Mouse (Mus musculus) forelimb bud, embryonic 11.5 days (tissue): ENCODE measurements at regions not wholly inside any gene's neighbourhood (a gene's known extent, or its start where the extent isn't known, plus 50 kb on each side); places are given as distances from the start of the nearest gene placed in this dataset.
"Not testable (repeated sequence)": the region's sequence is repeated elsewhere in the genome, so short reads cannot be mapped to it uniquely, and the experiment has no call there.

Experiments used
- DNase-seq: peaks from one replicate; pipeline ENCODE4 v3.0.0-alpha.2; 2012; ENCODE audit warnings: low read depth, low spot score

DNA sequence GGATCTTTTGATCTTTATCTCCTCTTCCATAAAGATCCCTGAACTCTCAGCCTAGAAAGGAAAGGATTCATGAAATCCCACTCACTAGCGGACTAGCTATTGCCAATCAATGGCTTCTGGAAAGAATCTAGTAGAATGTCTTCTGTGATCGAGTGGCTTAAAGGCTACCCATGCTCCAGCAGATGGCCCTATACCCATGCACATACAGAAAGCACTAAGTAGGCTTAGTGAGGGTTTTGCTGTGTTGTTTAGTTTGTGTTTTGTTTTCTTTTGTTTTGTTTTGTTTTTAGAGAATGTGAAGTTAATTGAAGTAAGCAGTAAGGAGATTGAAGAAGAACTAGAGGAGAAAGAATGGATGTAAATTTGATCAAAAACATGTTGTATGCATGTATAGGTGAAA lies 187.5 kb downstream of the Kctd12 start:
- no peak for DNase-seq

- DNase-seq: no peak
These were observed 188.7 kb downstream of the Kctd12 start for GRCm38 (mm10) chr14:102793753-102794152.

DNA sequence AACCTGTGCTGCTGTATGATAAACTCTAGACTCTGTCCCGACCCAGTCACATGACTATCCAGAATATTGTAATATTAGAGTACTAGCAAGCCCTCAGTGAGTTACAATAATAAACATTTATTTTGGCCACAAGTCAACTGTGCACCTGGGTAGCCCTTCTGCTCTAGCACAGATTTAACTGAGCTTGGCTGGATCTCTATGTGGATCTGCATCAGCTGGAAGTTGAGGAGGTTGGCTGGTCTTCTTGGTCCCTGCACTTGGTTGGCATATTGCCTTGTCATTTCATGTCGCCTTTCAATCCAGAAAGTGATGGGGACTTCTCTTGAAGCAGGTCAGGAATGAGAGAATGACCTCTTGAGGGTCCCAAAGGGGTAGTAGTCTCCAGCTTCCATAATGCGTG lies 191.5 kb downstream of the Kctd12 start:
- DNase-seq: no peak

- no peak for DNase-seq
These were observed 200.2 kb downstream of the Kctd12 start for GRCm38 (mm10) chr14:102782227-102782626.

GRCm38 (mm10) chr14:102769716-102770115 lies 212.7 kb downstream of the Kctd12 start:
- DNase-seq: no peak

GRCm38 (mm10) chr14:102748687-102749086 lies 233.8 kb downstream of the Kctd12 start:
- no peak for DNase-seq

GRCm38 (mm10) chr14:102742331-102742730 lies 240.1 kb downstream of the Kctd12 start:
- no peak for DNase-seq

GRCm38 (mm10) chr14:102736656-102737055 lies 245.8 kb downstream of the Kctd12 start:
- peak; percentile 31 for DNase-seq

DNA sequence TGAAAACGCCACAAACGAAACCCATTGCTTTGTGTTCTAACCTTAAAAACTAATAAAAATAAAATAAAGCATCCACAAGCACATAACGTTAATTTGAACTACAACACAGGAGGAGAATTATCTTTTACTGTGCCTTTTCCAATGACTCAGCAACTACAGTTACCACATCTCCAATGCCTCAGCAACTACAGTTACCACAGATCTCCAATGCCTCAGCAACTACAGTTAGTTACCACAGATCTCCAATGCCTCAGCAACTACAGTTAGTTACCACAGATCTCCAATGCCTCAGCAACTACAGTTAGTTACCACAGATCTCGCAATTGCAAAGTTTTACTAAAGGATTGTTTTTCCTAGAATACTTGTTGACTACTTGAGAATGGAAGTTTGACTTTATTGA lies 248.7 kb downstream of the Kctd12 start:
- DNase-seq: not testable (repeated sequence)

DNA sequence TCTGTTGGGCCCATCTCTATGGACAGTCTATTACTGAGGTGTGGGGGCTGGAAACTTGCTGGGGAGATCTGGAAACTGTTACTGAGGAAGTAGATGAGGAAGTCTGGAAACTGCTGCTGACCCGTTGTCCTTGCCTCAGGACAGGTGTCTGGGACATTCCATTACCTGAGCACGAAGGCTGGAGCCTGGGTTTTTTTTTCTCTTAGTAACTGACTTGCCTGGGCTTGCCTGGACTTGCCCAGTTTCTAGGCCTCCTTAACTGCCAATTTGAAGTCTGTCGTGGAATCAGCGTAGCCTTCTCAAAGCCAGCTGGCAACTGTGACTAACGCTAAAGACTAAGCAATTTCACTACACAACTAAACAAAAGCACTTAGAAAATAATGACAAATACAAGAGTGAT lies 250.7 kb downstream of the Kctd12 start:
- no peak for DNase-seq

- no peak for DNase-seq
These were observed 259.8 kb downstream of the Kctd12 start for GRCm38 (mm10) chr14:102722633-102723032.

GRCm38 (mm10) chr14:102718558-102718957 lies 263.9 kb downstream of the Kctd12 start:
- DNase-seq: no peak

- DNase-seq: no peak
These were observed 269.8 kb downstream of the Kctd12 start for GRCm38 (mm10) chr14:102712600-102712999.

DNA sequence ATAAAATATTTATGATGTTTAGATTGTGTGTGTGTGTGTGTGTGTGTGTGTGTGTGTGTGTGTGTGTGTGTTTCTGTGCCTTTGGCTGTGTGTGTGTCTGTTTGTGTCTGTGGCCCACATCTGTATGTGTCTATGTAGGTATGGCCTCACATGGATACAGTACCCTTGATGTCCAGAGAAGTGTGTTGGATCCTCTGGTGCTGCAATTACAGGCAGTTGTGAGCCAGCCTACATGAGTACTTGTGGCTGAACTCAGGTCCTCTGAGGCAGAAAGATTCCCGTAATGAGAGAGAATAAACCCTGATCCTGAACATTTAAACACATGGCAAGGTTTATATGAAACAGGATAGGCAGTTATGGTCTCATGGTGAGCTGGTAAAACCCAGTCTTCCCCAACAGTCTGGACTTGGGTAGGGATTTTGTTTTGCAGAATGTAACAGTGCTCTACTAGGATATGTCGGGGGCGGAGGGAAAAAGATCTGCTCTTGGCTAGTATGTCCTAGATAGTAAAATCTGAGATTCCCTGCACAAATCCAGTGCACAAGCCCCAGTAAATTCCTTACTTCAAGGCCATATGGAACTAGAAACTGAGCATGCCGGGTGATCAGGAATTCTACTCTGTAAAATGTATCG lies 275.6 kb downstream of the Kctd12 start:
- no peak for DNase-seq

DNA sequence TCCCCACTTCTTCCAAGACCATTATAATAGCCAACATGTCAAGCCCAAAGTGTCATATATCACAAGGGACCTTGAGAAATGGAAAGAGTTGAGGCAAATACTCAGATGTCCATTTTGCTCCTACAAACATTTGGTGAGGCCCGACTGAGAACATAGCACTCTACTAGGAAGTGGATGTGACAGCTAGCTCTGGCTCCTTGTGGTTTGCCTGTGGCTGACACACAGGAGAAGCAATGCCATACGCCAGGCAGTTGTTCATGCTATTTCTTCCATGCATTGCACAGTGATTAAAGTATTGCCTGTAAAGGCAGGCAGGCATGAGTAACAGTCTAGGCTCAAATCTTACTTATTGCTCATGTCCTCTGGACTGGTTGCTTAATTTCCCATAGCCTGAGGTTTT lies 281.3 kb downstream of the Kctd12 start:
- peak; percentile 28 for DNase-seq

GRCm38 (mm10) chr14:102700457-102700856 lies 282.0 kb downstream of the Kctd12 start:
- peak; percentile 38 for DNase-seq

DNA sequence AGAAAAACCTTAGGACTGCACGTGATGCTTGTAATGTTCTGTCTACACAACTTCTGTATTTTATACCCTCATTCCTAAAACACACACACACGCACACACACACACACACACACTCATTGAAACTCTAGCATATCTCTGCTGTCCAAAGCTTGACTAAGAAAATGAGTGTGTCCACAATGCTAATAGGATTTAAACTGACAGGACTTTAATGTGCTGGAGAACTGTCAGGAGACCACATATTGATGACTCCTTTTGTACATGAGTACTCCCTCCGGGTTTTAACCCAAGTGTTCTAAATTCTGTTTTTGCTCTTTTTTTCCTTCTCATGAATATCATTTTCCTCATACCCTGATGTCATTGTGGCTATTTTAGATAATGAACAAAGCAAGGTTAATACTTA lies 283.4 kb downstream of the Kctd12 start:
- DNase-seq: no peak

- no peak for DNase-seq
These were observed 295.6 kb downstream of the Kctd12 start for GRCm38 (mm10) chr14:102686791-102687190.

DNA sequence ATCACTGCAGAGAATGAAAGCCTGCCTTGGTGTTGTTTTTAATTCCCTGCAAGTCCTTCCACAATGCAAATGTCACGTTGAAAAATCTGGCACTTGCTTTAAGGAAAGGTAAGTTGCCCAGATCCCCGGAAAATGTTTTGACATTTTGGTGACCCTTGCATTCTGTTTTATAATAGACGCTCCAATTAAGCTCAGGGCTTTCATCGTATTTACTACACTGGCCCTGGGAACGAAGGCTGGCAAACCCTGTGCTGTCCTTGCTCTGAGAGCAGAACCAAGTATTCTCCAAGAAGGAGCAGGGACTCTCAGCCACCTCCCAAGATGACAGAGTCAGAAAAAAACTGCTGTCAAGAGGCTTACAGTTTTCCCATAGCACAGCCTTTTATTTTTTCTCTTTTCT lies 305.9 kb downstream of the Kctd12 start:
- no peak for DNase-seq

- DNase-seq: no peak
These were observed 307.8 kb downstream of the Kctd12 start for GRCm38 (mm10) chr14:102674635-102675034.

DNA sequence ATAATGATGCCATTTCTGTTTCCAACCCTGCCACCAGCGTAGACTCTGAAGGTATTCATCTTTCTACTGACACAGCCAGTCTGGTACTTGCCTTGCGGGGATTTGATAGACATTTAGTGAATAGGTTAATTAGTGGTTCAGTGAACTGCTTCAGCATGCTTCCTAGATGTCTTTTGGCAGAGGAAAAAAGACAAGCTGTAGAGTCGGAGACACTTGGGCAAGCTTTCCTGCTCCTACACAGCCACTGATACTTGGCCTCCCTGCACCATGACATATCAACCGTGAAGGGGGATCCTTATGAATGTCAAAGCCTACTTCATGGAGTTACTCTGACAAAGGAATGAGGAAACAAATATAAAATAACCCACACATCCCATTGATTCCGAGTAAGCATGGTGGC lies 308.7 kb downstream of the Kctd12 start:
- no peak for DNase-seq

DNA sequence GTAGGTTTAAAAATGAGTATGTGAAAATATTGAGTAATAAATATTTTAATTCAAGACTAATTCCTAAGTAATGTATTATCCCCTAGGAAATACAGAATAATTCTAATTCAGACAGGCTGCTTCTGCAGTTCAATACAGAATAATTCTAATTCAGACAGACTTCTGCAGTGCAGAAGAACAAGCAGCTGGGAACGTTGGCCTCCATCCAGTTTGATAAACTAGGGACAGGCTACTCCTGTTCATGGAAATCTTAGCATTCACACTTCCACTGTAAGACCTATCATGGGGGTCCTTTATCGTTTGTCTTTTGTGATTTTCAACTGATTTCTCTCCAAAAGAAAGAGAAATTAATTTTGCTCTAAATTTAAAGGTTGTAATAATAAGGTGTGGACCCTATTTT lies 319.2 kb downstream of the Kctd12 start:
- DNase-seq: no peak

DNA sequence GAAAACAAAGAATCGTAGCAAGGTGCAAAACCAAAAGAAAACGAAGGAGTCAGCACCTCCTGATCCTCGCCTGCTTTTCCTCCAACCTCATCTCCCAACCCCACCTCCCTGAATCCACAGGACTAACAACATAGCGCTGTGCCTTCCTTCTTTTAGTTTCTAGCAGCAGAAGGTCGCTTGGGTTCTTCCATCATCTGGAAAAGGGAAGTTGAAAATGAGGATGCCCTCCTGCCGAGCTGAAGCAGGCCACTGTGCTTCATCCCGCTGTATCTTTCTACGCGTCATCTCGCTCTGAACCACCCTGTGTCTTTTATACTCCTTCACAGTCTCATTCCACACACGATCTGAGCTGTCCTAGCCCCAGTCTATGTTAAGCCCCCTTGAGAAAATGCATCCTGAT lies 322.1 kb downstream of the Kctd12 start:
- DNase-seq: no peak

DNA sequence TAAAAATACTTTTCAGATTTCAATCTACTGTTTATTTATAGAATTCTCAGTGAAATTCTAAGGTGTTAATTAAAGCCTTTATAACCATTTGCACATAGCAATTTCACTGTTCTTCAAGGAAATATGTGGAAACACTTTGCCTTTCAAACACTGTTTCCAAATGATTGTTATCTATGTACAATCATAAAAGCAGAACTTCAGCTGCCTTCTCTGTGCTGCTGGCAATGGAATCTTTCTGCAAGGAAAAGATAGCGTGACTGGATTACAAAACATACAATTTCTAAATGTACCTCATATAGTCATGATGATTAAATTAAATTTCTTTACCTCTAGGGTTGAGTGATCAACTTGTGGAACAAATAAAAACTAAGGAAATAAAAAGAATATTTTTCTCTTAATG lies 326.2 kb downstream of the Kctd12 start:
- no peak for DNase-seq
